Mouse (Mus musculus): ENCODE results near the gene Cyp3a59. TPM values are rescaled to one million over a fixed set of nuclear protein-coding genes. Genes with fewer than 3 reads are reported as not detected.

The Cyp3a59 gene
- 0.23 TPM in 1 of 2 replicates, not detected in the other for polyA plus RNA-seq (2012; rRNA removed; ENCODE audit: low replicate concordance)

DNA sequence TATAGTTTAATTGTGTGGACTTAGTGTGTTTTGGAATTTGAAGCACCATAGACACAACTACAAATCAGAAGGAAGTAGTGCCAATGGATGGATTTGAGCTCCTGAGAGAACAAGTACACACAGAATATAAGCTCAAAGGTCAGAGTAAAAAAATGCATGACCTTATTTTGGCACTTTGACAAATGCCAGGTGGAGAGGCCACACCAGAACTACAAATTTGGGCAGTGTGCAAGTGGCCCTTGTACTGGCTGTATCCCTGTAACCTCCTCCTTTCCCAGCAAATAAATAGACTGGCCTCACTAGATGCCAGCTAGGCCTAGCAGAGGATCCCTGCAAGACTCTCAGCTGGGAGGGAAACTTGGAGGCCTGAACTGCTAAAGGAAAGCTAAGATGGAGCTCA lies at the start of gene Cyp3a59:
Cyp3a59 (plus strand) TSS at position 313 of the 400 bp plus-strand sequence.

DNA sequence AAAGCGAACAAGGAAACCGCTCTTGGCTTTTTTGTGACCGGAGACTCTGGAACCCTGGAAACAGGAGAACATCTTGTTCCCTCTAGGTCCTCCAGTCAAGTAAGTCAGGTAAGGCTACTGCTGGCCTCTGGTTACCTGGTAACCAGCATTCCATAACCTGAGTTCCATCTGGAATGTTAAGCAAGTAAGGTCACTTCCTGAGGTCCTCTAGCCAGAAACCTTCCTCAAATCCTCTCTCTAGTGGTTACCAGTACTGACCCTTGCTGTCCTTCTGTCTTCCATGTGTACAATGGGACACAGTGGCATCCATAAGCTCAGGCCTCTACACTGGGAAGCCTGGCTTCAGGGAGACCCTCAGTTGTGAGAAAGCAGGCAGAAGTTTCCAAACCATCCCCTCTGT lies 81.4 kb downstream of the Cyp3a59 start, which contains the start of gene Gm5565:
Gm5565 (minus strand) TSS at position 101 of the 400 bp plus-strand sequence.

Other genes with a start within 250 kb of the Cyp3a59 start
- 0.27 TPM in 1 of 2 replicates, not detected in the other for gene Cyp3a11, start 199.3 kb upstream of the Cyp3a59 start, polyA plus RNA-seq (2012; rRNA removed; ENCODE audit: low replicate concordance)
- gene Cyp3a25, start 69.6 kb upstream of the Cyp3a59 start, polyA plus RNA-seq (2012; rRNA removed; ENCODE audit: low replicate concordance): 0.09 TPM in 1 of 2 replicates, not detected in the other
- gene Gm5565, start 81.3 kb downstream of the Cyp3a59 start, polyA plus RNA-seq (2012; rRNA removed; ENCODE audit: low replicate concordance): not detected in 2 replicates
- gene Gm6309, start 91.5 kb downstream of the Cyp3a59 start, polyA plus RNA-seq (2012; rRNA removed; ENCODE audit: low replicate concordance): not detected in 2 replicates
- gene 1700001J03Rik, start 106.0 kb downstream of the Cyp3a59 start, polyA plus RNA-seq (2012; rRNA removed; ENCODE audit: low replicate concordance): 0.70 and 0.84 TPM in 2 replicates
- gene Rnf6, start 142.3 kb downstream of the Cyp3a59 start, polyA plus RNA-seq (2012; rRNA removed; ENCODE audit: low replicate concordance): 23.9 and 27.3 TPM in 2 replicates
- gene Cdk8, start 152.0 kb downstream of the Cyp3a59 start, polyA plus RNA-seq (2012; rRNA removed; ENCODE audit: low replicate concordance): 32.0 and 40.5 TPM in 2 replicates